Mouse (Mus musculus): Measurements from ENCODE around the gene Agrp.
A peak's percentile ranks its signal among the peaks of the same experiment; 100 is the strongest.

DNA sequence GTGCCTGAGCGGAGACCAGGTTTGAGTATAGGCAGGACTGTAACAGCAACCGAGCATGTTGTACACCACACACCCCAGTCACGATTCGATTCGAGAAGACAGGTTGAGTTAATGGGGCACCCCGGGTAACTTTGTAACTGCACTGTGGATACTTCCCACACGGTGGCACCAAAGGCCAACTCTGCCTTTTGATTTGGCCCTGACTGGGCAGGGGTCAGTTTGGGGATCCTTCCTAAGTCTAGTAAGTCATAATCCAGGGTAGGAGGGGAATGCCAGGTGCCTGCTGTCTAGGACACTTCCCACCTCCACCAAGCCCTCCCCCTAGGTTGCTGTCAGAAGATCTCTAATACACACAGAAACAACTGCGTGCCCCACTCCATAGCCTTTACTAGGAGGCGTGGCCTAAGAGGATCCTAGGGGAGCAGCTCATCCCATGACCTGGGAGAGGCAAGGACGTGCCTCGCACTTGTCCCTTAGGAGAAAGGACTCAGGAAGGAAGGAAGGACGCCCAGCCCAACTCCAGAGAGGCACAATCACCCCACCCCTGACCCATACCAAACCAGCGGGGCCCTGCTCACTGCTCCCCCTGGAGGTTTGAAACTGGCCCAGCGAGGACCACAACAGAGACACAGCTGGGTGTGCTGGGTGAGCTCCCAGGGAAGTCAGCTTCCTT lies 40.7 kb downstream of the Agrp start:
- TF ChIP-seq CTCF (conservative IDR thresholded peaks at IDR 0.05; ENCODE audit: low read length) (peak; percentile 60), POU5F1 (IDR thresholded peaks at IDR 0.05; ENCODE audit: borderline replicate concordance, low read length) (no peak)

Measured in E14TG2a.4 (cell line).